Mouse (Mus musculus) lung, adult 2 months (tissue): Measurements from ENCODE around the gene Olfr749.

ENCODE experiments used
- CTCF ChIP-seq: fragments of 200-500 bp; IDR thresholded peaks from 2 replicates; pipeline ENCODE4 v1.5.1; 2011; ENCODE audit warnings: mild to moderate bottlenecking, low read length, control low read depth; ENCODE audit not compliant: insufficient read depth
- POLR2A ChIP-seq: fragments of 200-500 bp; IDR thresholded peaks from 2 replicates; pipeline ENCODE4 v1.6.1; 2011; ENCODE audit warnings: low read depth, mild to moderate bottlenecking, control low read depth, low read length, borderline replicate concordance; ENCODE audit errors: extremely low read depth

GRCm38 (mm10) chr14:50785251-50785637, 40.4 kb upstream of the Olfr749 start, which contains the start of gene Ttc5:
- peak; percentile 88 for TF ChIP-seq CTCF
- TF ChIP-seq POLR2A, result peak; percentile 77; the same call in 1 of the 2 replicates
